Mouse (Mus musculus) CD8-positive naive resting alpha-beta T cell, adult 2 months (primary cell): ENCODE data around the gene Wbp1.

ENCODE experiments used
- DNase-seq, 2 experiments: peaks; one replicate each; pipeline ENCODE4 v3.0.0; 2022; ENCODE audit warnings: low read depth in 2 of 2, low spot score in 2 of 2

The Wbp1 gene

DNA sequence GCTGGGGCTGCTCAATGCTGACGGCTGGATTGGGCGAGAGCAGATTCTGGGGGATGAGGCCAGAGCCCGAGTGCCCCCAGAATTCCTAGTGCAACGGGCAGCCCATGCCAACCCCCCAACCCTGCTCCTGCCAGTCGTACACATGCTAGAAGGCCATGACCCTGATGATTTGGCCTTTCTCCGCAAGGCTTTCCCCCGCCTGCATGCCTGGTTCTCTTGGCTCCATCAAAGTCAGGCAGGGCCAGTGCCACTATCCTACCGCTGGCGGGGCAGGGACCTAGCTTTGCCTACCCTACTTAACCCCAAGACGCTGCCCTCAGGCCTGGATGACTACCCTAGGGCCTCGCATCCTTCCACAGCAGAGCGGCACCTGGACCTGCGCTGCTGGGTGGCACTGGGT is 3.7 kb downstream of the Wbp1 start:
- no peak for DNase-seq

DNA sequence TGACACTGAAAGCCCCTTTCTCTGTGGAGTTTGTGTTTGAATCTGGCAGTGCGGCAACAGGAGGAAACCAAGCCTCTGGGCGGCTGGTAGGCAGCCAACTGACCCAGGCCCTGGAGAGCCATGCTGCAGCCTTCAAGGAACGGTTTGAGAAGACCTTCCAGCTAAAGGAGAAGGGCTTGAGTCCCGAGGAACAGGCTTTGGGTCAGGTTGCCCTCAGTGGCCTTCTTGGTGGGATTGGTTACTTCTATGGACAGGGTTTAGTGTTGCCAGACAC is 4.3 kb downstream of the Wbp1 start:
- DNase-seq = no peak

DNA sequence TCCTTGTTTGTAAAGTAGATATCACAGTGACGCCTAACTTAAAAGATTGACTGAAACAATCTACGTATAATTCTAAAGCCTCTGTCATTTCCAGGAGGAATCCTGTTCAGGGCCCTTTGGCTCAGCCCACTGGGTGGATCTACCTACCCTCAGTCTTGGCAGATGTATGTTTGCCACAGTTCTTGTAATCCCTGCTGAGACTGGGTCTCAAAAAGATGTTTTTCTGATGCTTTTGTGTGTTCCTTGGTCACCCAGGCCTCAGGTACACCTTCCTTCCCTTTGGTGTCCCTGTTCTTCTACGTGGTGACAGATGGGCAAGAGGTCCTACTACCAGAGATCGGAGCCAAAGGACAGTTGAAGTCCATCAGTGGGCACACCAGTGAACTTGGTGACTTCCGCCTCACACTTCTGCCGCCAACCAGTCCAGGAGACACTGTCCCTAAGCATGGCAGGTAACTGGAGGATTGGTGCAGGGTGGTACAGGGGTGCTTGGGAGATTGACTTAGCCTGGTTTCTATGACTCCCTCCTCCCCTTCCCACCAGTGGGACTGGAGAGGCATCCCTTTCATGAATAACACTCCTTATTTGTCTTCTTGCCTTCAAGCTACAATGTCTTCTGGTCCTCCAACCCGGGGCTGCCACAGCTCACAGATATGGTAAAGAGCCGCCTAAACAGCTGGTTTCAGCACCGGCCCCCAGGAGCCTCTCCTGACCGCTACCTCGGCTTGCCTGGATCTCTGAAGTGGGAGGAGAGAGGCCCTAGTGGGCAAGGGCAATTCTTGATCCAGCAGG is 4.8 kb downstream of the Wbp1 start:
- no peak for DNase-seq

DNA sequence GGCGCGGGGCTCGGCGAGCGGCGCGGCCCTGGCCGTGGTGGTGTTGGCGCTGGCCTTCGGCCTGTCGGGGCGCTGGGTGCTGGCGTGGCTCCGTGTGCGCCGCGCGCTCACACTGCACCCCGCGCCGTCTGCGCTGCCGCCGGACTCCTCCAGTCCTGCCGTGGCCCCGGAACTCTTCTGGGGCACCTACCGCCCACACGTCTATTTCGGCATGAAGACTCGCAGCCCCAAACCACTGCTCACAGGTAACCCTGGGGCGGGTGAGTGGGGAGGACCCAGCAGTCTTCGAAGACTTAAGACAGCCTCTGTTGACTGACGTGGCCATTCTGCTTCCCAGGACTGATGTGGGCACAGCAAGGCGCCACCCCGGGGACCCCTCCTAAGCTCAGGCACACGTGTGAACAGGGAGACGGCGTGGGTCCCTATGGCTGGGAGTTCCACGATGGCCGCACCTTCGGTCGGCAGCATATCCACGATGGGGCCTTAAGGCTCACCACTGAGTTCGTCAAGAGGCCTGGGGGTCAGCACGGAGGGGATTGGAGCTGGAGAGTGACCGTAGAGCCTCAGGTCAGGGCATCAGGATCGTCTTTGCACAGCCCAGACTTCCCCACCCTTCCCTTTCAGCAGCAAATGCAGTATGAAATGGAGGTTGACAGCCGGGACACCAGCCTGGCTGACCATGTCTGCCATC is 5.5 kb downstream of the Wbp1 start:
- peak in 1 of 2 experiments; percentile 31 for DNase-seq

DNA sequence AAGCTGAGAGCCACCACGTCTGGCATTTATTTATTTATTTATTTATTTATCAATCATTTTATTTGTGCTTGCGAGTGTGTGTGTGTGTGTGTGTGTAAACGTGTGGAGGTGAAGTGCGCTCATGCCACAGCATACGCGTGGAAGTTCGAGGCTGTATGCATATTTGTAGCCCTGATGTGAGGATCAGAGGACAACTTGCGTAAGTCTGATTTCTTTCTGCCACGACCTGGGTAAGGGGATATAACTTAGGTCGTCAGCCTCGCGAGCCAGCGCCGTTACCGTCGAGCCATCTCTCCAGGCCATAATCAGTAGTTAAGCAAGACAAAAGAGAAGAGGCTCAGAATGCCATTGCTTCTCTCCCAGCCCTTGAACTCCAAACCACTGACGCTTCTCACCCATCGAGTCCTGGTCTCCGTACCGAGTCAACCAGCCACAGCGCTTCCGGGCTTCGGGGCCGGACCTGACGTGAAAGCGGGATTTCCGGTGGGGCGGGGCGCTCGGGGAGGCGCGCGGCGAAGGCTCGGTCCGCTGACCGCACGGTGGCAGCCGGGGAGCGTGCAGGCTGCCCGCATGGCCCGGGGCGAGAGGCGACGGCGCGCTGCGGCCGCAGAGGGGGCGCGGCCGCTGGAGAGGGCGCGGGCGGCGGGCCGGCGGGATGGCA is 6.2 kb downstream of the Wbp1 start, which contains the start of gene Mogs:
Gene Mogs, plus strand, starts transcription at position 486 of the 661 bp plus-strand sequence.
- peak; percentile 77 to 79 for DNase-seq

DNA sequence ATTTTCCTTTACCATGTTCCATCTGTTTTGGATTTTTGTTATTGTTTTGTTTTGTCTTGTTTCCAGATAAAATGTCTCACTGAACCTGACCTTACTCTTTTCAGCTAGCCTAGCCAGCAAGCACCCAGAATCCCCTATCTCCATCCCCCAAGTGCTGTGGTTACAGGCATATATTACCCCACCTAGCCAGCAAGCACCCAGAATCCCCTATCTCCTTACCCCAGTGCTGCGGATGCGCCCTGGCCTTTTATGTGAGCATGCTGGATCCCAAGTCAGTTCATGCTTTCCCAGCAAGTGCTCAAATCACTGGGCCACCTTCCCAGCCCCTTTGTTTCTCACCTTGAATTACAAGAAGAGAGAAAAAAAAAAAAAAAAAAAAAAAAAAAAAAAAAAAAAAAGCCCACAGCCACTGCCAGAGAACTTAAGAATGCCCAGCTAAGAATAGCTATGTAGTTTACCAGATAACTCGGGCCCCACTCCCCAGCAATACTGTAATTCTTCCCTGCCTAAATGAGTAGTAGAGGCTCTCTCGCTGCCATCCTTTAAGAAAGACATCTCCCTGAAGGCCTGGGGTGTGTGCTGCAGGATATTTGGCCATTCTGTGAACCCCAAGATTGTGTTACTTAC is 9.7 kb downstream of the Wbp1 start:
- DNase-seq = no peak

DNA sequence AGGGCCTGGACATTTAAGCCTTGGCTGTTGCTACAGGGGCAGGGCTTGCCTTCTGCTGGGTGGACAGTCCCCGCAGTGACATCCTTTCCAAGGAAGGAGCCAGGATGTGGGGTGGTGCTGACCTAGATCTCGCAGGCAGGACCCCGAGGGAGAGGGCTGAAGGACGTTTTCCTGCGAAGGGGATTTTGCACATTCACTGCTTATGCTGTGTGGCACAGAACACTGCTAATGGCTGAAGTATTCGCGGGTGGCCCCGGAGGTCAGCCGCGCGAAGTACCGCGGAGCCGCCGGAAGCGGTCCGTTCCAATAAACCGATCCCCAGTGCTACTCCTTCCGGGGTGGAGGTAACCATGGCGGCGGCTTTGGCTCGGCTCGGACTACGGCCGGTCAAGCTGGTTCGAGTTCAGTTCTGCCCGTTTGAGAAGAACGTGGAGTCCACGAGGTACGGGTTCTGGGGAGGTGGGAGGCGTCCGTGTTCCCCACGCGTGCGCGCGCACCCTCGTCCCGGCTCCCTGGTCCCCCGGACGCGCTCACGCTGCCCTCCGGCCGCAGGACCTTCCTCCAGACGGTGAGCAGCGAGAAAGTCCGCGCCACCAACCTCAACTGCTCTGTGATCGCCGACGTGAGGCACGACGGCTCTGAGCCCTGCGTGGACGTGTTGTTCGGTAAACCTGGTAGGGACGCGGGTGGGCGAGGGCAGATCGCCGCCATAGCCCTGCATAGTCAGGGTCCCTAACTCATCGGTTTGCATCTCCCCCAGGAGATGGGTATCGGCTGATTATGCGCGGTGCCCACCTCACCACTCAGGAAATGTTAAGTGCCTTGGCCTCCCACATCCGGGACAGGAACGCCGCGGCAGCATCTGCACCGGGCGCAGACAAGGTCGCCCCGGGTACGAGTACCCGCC is 12.3 kb downstream of the Wbp1 start, which contains the start of gene Mrpl53:
Gene Mrpl53, plus strand, starts transcription at position 279 of the 907 bp plus-strand sequence.
- DNase-seq = peak; percentile 39 to 46

DNA sequence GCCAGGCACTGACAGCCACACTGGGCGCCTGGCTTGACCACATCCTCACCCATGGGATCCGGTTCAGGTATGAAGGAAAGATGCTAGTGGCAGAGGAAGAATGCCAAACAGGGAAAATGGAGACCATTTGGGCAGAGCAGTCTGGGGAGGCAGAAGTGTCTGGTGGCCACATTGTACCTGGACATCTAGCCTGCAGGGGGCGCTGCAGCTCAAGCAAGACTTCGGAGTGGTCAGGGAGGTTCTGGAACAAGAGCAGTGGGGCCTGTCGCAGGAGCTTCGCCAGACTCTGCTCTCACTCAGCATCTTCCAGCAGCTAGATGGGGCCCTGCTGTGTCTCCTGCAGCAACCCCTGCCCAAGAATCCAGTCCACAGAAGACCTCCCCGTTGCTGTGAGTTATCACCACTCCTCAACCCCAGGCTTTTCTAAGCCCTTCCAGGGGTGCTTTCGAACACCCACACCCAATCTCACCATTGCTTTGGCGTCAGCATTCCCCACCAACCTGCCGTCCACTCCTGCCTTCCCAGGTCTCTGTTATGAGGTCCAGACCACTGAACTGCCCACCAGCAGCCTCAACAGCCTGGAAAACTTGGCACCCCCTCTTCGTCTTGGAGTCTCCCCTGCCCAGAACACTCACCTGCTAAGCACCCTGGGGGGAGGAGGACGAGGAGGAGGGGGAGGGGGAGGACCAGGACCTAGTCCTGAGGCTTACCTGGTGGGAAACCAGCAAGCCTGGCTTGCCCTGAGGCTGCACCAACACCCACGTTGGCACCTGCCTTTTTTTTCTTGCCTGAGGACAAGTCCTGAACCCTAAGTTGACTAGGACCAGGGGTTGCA is 13.6 kb downstream of the Wbp1 start:
- DNase-seq = peak; percentile 81

DNA sequence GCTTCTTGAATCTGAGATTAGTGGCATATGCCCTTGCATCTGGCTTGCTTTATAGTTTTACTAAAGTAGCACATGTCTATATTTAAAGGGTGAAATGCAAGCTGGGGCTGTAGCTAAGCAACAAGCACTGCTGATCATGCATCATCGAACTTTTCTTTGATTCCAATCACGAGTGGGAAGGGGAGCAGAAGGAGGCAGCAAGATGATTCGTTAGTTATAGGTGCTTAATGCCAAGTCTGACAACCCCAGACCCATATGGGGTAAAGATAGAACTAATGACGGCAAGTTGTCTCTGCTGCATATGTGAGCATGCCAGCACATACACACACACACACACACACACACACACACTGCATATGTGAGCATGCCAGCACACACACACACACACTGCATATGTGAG is 17.2 kb downstream of the Wbp1 start:
- no peak for DNase-seq

DNA sequence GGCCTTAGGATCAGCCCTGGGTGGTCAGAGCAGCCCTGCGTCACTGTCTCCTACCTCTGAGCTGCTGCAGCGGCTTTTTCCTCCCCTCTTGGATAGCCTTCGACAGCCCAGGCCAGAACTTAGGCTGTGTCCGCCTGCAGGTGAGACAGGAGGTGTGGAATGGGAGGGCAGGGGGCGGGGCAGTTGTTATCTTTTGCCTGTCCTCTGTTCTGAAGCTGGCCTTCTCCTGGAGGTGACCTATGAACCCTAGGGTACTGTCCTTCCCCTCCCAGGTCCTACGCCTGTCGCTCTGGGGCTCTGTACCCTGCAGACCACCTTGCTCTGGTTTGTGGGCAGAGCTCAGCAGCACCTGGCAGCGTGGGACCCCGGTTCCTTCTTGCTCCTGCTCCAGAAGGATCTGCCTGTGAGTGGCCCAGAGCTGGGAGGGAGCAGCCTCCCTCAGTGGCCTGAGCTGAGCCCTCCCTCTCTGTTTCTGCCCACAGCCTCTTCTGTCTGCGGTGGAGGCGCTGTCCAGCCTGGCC is 18.2 kb downstream of the Wbp1 start:
- DNase-seq = no peak

DNA sequence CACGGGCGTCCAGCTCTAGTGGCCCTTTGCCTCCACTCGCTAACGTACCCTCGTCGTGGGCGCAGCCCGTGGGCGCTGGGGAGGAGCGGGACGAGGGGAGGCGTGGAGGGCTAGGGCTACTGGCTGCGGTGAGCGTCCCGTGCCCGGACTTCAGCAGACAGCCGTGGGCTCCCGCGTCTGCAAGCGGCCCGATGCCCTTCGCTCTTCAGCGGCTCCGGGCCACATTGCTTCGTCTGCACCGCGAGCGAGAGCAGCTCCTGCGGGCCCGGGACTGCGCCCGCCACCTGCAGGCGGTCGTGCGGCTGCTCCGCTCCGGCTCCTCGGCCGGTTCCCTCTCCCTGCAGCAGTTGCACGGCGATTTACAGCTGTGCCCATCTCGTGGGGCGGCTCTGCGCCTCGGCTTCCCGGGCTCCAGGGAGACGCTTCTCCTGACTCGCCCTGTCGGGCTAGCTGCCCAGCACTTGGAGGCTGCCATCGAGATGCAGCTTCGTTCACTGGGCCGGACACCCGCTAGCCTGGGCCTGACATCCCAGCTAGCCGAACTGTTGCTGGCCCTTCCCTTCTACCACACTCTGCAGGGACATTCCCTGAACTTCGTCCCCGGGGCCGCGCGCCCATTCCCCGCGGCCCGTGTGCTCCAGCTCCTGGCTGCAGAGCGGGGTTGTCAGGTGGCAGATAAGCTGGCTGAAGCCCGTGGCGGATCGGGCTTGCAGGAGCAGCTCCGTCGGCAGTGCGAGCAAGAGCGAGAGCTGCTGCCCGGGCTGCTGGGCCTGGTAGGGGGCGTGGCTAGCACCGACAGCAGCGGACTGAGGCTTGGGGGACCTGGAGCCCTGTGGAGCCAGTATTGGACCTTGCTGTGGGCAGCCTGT is 19.4 kb downstream of the Wbp1 start:
- DNase-seq = peak; percentile 62 to 63

DNA sequence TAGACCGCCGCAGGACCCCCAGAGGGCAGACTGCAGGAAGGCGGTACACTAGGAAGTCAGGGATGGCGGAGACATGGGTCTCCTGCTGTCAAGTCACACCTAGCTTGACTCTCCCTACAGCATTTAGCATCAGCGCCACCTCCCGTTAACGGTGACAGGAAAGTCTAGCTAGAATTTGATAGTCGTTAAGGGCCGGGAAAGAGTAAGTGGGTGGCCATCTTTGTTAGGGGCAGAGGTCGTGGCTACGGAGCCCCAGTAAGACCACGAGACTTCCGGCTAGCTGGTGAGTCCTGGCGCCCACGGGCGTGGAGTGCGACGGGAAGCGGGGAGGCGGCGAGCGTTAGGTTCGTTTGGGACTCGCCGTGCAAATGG is 20.1 kb downstream of the Wbp1 start, which contains the start of the genes Ccdc142 and Gm42688:
Gene Ccdc142, plus strand, starts transcription at position 286 of the 372 bp plus-strand sequence.
Gene Gm42688, plus strand, starts transcription at position 302 of the 372 bp plus-strand sequence.
- peak; percentile 81 to 85 for DNase-seq

DNA sequence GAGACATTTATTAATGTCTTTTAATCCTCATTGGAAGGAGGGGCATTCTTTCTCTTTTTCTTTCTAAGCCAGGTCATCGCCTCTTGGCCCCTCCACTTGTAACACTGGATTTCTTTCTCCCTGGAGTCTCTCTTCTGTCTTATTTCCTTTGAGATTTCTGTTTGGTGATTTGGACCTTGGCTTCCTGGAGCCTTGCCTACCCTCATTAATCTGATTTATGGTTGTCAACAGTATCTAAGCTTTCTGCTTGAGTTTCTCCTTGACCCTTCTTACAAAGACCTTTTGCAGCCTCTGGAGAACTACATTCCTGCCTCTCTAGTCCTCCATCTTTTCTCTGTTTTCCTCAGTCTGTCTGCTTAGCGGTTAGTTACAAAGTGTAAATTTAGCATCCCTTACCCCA is 22.9 kb downstream of the Wbp1 start:
- DNase-seq = no peak

DNA sequence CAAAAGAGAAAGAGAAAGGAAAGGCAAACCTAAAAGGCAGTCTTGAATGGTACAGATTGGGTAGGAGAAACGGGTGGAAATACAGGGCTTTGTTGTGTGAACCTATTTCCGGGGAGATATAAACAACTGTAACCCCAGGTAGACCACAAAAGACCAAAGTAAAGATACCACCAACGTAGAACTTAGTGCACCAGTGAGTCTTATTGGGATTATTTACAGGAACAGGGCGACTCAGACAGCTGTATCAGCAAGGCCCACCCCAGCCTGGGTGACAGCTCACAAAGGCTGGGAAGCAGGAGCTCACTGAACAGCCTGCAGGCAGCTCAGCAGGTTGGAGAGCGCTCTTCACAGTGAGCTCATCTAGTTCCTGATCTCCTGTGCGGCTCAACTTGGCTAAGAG is 25.4 kb downstream of the Wbp1 start:
- DNase-seq = peak; percentile 57 to 66

DNA sequence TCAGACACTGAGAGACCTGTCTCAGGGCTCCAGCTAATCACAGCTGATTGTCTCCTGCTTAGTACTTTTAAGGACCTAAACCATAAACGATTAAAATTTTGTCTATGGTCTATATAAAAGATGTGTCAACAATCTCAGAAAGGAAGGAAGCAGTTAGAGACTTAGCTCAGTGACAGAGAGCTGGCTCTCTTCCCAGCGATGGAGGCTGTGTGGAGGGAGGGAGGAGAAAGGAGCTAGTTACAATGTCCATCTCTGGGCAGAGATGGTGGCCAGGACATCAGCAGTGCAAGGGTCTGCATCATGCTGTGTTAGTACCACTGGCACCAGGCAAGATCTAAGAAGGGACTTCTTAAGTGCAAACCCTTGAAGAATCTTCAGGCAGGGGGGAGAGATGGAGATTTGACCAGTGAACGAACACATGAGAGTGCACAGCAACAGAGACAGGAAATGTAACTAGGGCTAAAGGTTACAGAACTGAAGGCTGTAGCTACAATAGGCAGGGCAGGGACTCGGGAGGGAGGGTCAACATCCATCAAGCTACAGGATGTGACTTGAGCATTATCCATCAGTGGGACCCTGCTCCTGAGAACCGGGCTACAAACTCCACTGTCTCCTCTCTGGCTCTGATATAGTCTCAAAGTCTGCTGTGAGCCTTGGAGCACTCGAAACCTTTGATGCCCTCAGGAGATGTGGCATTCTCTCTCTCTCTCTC is 28.8 kb downstream of the Wbp1 start:
- DNase-seq = no peak

DNA sequence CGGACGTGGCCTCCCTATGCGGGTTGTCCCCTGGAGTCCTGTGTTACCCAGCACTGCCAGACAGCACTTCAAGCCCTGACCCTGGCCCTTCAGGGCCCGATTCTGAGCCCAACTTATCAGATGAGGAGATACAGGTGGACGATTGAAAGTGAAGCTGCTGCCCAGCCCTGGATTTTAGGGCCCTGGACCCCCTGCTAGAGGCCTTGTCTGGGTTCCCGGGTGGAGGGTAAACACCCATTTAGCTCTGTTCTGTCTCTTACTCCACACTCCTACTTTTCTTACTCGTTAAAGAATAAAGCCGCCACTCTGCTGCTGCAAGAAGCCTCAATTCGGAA is 33.5 kb downstream of the Wbp1 start:
- DNase-seq = no peak

DNA sequence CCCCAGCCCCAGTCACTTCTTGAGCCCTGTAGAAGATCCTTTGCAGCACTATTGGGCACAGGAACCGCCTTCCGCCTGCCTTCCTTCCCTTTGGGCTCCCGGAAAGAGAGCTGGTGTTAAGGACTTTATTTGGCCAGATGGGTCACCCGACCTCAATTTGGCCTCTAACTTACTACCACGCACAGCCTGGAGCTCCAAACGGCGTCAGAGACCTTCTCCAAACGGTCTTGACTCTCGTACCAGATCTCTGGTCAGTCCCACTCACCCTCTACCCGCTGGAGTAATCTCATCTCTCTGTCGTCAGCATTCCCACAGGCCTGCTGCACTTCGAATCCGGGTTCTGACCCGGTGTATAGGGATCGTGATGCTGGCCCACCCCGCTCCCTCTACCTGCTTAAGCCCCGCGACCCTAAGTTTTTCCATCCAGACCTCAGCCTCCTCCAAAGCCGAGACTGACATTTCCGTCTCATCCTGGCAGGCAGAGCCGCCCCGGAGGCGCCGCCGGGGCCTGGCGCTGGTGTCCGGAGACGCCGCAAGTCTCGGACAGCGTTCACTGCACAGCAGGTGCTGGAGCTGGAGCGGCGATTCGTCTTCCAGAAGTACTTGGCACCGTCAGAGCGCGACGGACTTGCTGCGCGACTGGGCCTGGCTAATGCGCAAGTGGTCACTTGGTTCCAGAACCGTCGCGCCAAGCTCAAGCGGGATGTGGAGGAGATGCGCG is 34.0 kb downstream of the Wbp1 start:
- no peak for DNase-seq
